Mouse (Mus musculus) natural killer cell, adult 2 months (primary cell): ENCODE measurements around the gene Gm21972.

Experiments
- DNase-seq, 2 experiments: peaks; one replicate each; pipeline ENCODE4 v3.0.0; 2022; ENCODE audit warnings: low spot score in 2 of 2

The Gm21972 gene

GRCm38 (mm10) chr1:86161061-86161460 is 27.6 kb downstream of the Gm21972 start:
- no peak for DNase-seq

GRCm38 (mm10) chr1:86174602-86175001 is 41.2 kb downstream of the Gm21972 start:
- no peak for DNase-seq

DNA sequence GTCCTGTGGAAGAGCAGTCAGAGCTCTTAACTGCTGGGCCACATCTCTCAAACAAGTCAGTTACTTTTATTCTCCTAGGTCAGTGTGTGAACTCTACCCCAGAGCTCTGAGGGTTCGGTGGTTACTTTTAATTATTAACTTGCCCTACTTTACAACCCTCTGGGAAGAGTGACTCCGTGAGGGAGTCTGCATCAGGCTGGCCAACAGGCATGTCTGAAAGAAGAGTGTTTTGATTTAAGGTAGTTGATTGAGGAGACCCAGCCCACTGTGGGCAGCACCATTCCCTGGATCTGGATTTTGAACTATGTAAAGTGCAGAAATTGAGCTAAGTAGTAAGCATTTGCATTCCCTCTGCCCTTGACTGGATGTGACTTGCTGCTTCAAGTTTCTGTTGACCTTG is 42.6 kb downstream of the Gm21972 start:
- DNase-seq, result no peak

- peak; percentile 82 to 88 for DNase-seq
Measured at GRCm38 (mm10) chr1:86178462-86179253, 45.2 kb downstream of the Gm21972 start.

- no peak for DNase-seq
Measured at GRCm38 (mm10) chr1:86182004-86182709, 48.7 kb downstream of the Gm21972 start.

- DNase-seq, result no peak
Measured at GRCm38 (mm10) chr1:86183577-86184263, 50.3 kb downstream of the Gm21972 start.

DNA sequence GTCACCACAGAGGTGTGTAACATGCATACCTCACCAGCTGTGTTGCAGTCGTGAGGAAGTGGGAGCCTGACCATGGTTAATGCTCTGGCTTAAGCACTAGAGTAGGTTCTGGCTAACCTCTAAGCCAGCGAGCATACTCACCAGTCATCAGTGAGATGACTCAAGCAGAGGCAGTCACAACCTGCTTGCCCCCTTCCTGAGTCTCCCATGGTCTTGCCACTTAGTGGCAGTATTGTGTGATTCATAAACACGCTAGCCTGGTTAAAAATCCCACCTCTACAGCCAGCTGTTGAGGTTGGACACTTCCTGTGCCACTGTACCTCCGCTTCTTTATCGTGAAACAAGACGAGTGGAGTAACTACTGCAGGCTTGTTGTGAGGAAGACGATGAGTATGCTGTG is 53.3 kb downstream of the Gm21972 start:
- DNase-seq, result peak; percentile 66 to 80

- no peak for DNase-seq
Measured at GRCm38 (mm10) chr1:86187856-86188255, 54.4 kb downstream of the Gm21972 start.

GRCm38 (mm10) chr1:86188271-86188670 is 54.8 kb downstream of the Gm21972 start:
- DNase-seq, result no peak

DNA sequence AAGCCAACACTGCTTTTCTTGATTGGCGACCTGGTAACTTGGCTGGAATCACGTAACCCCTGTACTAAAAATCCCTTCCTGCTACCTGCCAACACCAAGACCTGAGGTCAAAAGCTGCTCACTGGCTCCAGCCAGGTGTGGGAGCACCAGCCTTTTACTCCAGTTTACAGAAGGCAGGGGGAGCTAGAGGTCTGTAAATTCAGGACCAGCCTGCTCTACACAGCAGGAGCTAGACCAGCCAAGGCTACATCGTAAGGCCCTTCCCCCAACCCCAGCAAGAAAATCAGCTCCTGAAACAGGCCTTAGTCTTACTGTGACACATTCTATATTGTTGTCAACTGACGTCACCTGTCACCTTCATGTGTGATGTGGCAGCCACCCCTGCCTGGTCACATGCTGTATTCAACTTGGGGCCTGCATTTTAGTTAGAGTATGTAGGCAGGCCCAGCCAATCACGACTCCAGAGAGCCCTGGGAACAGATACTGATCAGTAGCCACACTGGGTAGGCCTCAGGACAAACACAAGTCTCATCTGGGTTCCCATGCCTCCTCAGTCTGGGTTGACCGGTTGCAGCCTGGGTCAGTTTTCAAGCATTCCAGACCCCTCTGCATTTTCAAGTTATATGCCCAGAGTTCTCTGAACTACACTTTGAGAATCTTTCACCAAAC is 55.7 kb downstream of the Gm21972 start:
- DNase-seq, result peak; percentile 78 to 91

- DNase-seq, result no peak
Measured at GRCm38 (mm10) chr1:86190843-86191242, 57.4 kb downstream of the Gm21972 start.

- no peak for DNase-seq
Measured at GRCm38 (mm10) chr1:86194044-86194443, 60.6 kb downstream of the Gm21972 start.

GRCm38 (mm10) chr1:86198276-86198675 is 64.8 kb downstream of the Gm21972 start:
- no peak for DNase-seq

GRCm38 (mm10) chr1:86199026-86199425 is 65.6 kb downstream of the Gm21972 start:
- no peak for DNase-seq

- DNase-seq, result no peak
Measured at GRCm38 (mm10) chr1:86201312-86201711, 67.9 kb downstream of the Gm21972 start.

GRCm38 (mm10) chr1:86202617-86203219 is 69.3 kb downstream of the Gm21972 start:
- DNase-seq, result no peak

- peak; percentile 42 to 51 for DNase-seq
Measured at GRCm38 (mm10) chr1:86210676-86211075, 77.2 kb downstream of the Gm21972 start.

GRCm38 (mm10) chr1:86211498-86211897 is 78.1 kb downstream of the Gm21972 start:
- DNase-seq, result no peak
